Mouse (Mus musculus): ENCODE data around the gene Rasl12.

- TF ChIP-seq CTCF (IDR thresholded peaks at IDR 0.05; ENCODE audit: control insufficient read depth, insufficient read depth, insufficient replicate concordance, low read depth, low read length) (no peak), POLR2A (IDR thresholded peaks at IDR 0.05; ENCODE audit: control insufficient read depth, low read depth, low read length) (no peak)
Observed at GRCm38 (mm10) chr9:65444692-65445091, 46.4 kb downstream of the Rasl12 start.

Data from testis, adult 2 months (tissue).